Mouse (Mus musculus) neural tube, embryonic 14.5 days (tissue): Measurements from ENCODE around the gene Esam. TPM values are rescaled to one million over a fixed set of nuclear protein-coding genes. Genes with fewer than 3 reads are reported as not detected.
A peak's percentile ranks its signal among the peaks of the same experiment; 100 is the strongest.

ENCODE experiments used
- ATAC-seq: fragments of 200-750 bp; cut with Nextera tagmentation; 2 replicates; pipeline ENCODE4 v1.8.0; 2017; ENCODE audit warnings: low read depth, mild to moderate bottlenecking, moderate TSS enrichment, moderate library complexity
- H3K27ac ChIP-seq: fragments of 300-500 bp; sonication (generic); 2 replicates; pipeline ENCODE4 v1.5.1; 2014; ENCODE audit warnings: low read depth, mild to moderate bottlenecking, control low read depth, low read length, moderate library complexity, mixed read lengths
- H3K27me3 ChIP-seq: fragments of 300-500 bp; sonication (generic); 2 replicates; pipeline ENCODE4 v1.6.1; 2014; ENCODE audit warnings: low read length; ENCODE audit not compliant: control insufficient read depth, insufficient read depth
- H3K36me3 ChIP-seq: fragments of 300-500 bp; sonication (generic); 2 replicates; pipeline ENCODE4 v1.6.1; 2014; ENCODE audit warnings: low read length, mixed read lengths; ENCODE audit not compliant: control insufficient read depth, insufficient read depth
- H3K4me1 ChIP-seq: fragments of 300-500 bp; sonication (generic); 2 replicates; pipeline ENCODE4 v1.6.1; 2014; ENCODE audit warnings: low read length; ENCODE audit not compliant: control insufficient read depth, insufficient read depth
- H3K4me2 ChIP-seq: fragments of 300-500 bp; sonication (generic); 2 replicates; pipeline ENCODE4 v1.6.1; 2014; ENCODE audit warnings: mild to moderate bottlenecking, low read depth, low read length, control low read depth
- H3K4me3 ChIP-seq: fragments of 300-500 bp; sonication (generic); 2 replicates; pipeline ENCODE4 v1.5.1; 2014; ENCODE audit warnings: low read depth, low read length, control low read depth, mixed read lengths
- H3K9ac ChIP-seq: fragments of 300-500 bp; sonication (generic); replicated peaks from 2 replicates; pipeline ENCODE4 v1.6.1; 2014; ENCODE audit warnings: low read depth, mild to moderate bottlenecking, control low read depth, low read length, mixed read lengths
- H3K9me3 ChIP-seq: fragments of 300-500 bp; sonication (generic); 2 replicates; pipeline ENCODE4 v1.6.1; 2016; ENCODE audit warnings: low read length; ENCODE audit not compliant: control insufficient read depth
- WGBS: fragments of 180-500 bp; shearing (Covaris S2); extraction: QIAGEN DNeasy Blood & Tissue Kit; methylation state at CpG from one replicate; pipeline ENCODE4 v1.1.7; 2014; 5-methylcytosine and 5-hydroxymethylcytosine counted together
- polyA plus RNA-seq: library from polyadenylated mRNA; unstranded; fragments of >200 nt; fragmentation: Nextera tagmentation; extraction: Ambion mirVana; gene quantifications from 2 replicates; pipeline ENCODE4 v1.2.1, GENCODE M21; 2014

The Esam gene
- polyA plus RNA-seq, 1 experiment from 2014 or later = 24.0 TPM

DNA sequence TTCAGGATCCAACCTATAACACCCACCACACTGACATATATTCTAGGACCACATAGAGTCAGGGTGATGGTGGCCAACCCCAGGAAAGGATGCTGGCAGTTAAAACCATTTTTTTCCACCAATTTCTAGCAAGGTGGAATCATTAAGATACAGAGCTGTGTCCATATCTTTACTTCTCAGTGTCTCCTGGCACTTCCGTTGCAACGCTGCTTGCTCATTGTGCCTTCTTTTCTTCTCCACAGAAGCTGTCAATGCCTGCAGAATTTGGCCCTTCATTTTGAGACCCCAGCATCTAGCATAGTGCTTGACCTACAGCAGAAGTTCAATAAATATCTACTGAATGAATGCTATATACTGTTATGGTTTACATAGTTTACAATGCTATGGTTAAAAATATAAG, 39.1 kb downstream of the Esam start:
- Histone ChIP-seq H3K27ac (no peak overlapping the region), H3K4me2 (no peak overlapping the region), H3K4me1 (peaks cover 7% of the 10 kb centered on the region; the same call in 1 of the 2 replicates), H3K4me3 (no peak overlapping the region), H3K9ac (no peak overlapping the region), H3K27me3 (no peaks in the 10 kb centered on the region), H3K36me3 (no peaks in the 10 kb centered on the region), H3K9me3 (no peaks in the 10 kb centered on the region)
- WGBS = 94% methylated on average over 2 of the region's 2 CpGs
- no peak for ATAC-seq

- Histone ChIP-seq H3K27ac (no peak overlapping the region), H3K4me2 (no peak overlapping the region), H3K9me3 (no peaks in the 10 kb centered on the region), H3K27me3 (no peaks in the 10 kb centered on the region), H3K9ac (no peak overlapping the region), H3K4me3 (no peak overlapping the region), H3K4me1 (peaks cover 7% of the 10 kb centered on the region; the same call in 1 of the 2 replicates), H3K36me3 (no peaks in the 10 kb centered on the region)
- WGBS = 26% methylated on average over 5 of the region's 5 CpGs
- peak; percentile 56; the same call in 1 of the 2 replicates for ATAC-seq
These were observed 39.6 kb downstream of the Esam start for GRCm38 (mm10) chr9:37567454-37567853.

DNA sequence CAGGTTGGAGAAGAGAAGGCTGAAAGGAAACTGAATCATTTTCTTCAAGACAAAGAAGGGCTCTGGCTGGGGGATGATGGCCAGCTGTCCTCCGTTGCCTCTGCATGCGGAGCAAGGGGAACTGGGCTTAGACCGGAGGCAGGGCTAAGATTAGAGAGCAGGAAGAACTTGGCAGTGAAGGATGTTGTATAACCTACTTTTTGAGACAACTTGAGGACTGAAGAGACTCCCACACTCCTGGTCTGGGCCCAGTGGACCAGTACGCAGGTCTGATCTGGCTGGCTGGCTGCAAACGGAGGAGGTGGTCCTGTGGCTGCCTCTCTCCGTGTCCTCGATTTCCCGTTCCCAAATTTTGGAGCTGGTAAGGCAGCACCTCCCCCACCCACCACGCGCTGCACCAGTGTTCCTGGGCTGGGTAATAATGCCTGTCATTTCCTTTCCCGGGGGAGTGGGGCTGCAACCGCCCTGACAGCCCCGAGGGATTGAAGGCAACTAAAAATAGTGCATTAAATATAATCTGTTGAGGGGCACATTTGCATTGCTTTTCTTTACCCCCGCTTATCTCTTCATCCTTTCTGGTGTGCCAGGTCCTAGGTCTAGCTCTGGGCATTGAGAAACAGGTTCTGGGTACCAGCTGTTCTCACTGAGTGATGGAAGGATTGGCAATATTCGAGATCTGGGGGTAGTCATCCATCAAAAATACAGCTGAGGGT, 40.2 kb downstream of the Esam start:
- Histone ChIP-seq H3K4me2 (no peak overlapping the region), H3K9ac (0 out of 2 replicates have a peak overlapping the region, but pooled peaks have one; percentile 11), H3K36me3 (no peaks in the 10 kb centered on the region), H3K27ac (no peak overlapping the region), H3K4me1 (peaks cover 7% of the 10 kb centered on the region; the same call in 1 of the 2 replicates), H3K9me3 (no peaks in the 10 kb centered on the region), H3K4me3 (no peak overlapping the region), H3K27me3 (no peaks in the 10 kb centered on the region)
- 0 out of 2 replicates have a peak, but pooled peaks have one; percentile 18 for ATAC-seq
- 25% methylated on average over 15 of the region's 15 CpGs for WGBS

DNA sequence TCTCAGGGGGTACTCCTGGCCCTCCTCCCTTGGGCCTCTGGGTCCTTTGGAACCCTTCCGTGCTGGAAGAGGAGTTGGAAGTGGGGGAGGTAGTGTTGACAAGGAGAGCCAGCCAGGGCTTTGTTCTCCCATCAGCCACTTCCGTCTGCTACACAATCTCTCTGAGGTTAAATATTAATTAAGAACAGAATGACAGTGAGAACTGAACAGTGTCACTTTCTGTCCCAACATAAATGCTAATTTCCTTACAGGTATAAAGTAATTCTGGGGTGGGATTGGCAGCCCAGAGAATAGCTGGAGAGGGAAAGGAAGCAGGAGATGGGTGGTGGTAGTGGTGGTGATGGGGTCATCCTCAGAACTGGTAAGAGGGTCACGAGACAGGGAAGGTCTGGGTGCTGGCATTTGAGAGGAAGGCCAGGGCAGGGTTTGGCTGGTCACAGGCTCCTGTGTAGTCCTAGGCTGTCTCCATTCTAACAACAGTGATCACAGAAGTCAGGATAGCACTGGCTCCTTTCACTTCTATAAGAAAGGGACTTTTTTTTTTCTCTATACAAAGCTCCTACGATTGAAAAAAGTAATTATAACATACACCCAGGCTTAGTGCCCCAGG, 40.8 kb downstream of the Esam start:
- Histone ChIP-seq H3K9me3 (no peaks in the 10 kb centered on the region), H3K4me1 (peaks cover 7% of the 10 kb centered on the region; the same call in 1 of the 2 replicates), H3K9ac (0 out of 2 replicates have a peak overlapping the region, but pooled peaks have one; percentile 11), H3K4me3 (no peak overlapping the region), H3K4me2 (no peak overlapping the region), H3K27ac (no peak overlapping the region), H3K27me3 (no peaks in the 10 kb centered on the region), H3K36me3 (no peaks in the 10 kb centered on the region)
- WGBS = 30% methylated on average over 4 of the region's 4 CpGs
- ATAC-seq = peak; percentile 52; the same call in 1 of the 2 replicates

- Histone ChIP-seq H3K36me3 (no peaks in the 10 kb centered on the region), H3K4me3 (no peak overlapping the region), H3K4me1 (peaks cover 7% of the 10 kb centered on the region; the same call in 1 of the 2 replicates), H3K4me2 (no peak overlapping the region), H3K9me3 (no peaks in the 10 kb centered on the region), H3K27me3 (no peaks in the 10 kb centered on the region), H3K27ac (no peak overlapping the region), H3K9ac (no peak overlapping the region)
- 78% methylated on average over 2 of the region's 2 CpGs for WGBS
- ATAC-seq = no peak
These were observed 41.5 kb downstream of the Esam start for GRCm38 (mm10) chr9:37569231-37569835.

DNA sequence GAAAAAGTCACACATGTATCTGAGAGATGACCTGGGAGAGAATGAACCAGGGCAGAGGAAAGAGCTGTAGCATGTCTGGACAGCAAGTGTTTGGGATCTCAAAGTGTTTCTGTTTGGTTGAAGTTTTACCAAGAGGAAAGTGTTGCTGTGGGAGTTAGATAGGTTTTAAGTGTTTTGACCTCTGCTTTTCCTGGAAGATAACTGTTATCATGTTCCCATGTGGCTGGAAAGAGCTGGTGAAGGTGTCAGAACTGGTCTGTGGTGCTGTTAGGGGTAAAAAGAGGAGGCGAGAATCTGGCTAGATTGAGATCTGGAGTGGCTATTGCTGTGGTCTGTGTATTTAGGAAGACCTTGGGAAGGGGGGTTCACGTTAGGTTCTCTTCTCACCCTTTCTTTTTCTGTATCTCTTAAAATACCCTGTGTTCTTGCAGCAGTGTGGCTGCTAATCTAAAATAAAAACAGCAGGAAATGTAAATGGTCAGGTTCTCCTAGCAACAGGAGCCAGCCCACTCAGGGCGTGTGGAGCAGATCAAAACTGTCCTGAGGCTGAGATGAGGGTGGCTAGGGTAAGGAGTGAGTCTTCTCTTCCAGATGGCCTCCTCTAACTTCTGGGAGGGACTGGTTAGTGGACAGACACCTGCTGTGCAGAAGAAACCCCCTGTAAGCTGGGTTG, 44.5 kb downstream of the Esam start:
- peaks cover 18% of the 10 kb centered on the region; the same call in 1 of the 2 replicates for H3K4me1 ChIP-seq
- no peak overlapping the region for H3K9ac ChIP-seq
- H3K9me3 ChIP-seq = no peaks in the 10 kb centered on the region
- no peak overlapping the region for H3K4me2 ChIP-seq
- no peak overlapping the region for H3K4me3 ChIP-seq
- no peak for ATAC-seq
- no peaks in the 10 kb centered on the region for H3K27me3 ChIP-seq
- no peaks in the 10 kb centered on the region for H3K36me3 ChIP-seq
- WGBS = 64% methylated on average over 3 of the region's 3 CpGs
- H3K27ac ChIP-seq = no peak overlapping the region

DNA sequence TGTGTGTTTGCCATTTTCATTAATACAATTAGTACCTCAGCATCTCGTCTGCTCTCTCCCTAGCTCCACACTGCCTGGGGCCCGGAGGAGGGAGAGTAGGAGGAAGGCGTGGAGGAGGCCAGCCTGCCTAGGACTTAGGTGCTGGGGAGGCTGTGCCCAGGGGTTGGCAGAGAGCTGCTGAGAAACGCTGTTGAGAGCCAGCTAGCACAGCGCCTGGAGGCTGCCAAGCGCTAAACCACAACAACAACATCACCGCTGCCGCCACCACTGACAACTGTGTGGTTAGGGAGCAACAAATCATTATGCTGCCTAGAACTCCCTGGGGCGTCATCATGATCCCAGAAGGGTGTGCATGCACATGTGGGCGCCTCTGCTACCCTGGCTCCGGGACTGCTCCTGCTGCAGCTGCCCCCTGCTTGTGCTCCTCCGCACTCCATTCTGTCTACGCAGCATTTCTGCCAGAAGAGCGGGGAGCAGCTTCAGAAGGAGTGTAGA, 48.6 kb downstream of the Esam start:
- H3K9ac ChIP-seq = peak overlapping the region; percentile 29; the same call in 1 of the 2 replicates
- H3K4me2 ChIP-seq = peak overlapping the region; percentile 44
- peak overlapping the region; percentile 9; the same call in 1 of the 2 replicates for H3K4me3 ChIP-seq
- H3K27me3 ChIP-seq = no peaks in the 10 kb centered on the region
- WGBS = 12% methylated on average over 14 of the region's 14 CpGs
- peak; percentile 92 for ATAC-seq
- H3K9me3 ChIP-seq = no peaks in the 10 kb centered on the region
- H3K27ac ChIP-seq = peak overlapping the region; percentile 71
- 0 out of 2 replicates have a peak, but pooled peaks cover 11% of the 10 kb centered on the region for H3K4me1 ChIP-seq
- no peaks in the 10 kb centered on the region for H3K36me3 ChIP-seq

DNA sequence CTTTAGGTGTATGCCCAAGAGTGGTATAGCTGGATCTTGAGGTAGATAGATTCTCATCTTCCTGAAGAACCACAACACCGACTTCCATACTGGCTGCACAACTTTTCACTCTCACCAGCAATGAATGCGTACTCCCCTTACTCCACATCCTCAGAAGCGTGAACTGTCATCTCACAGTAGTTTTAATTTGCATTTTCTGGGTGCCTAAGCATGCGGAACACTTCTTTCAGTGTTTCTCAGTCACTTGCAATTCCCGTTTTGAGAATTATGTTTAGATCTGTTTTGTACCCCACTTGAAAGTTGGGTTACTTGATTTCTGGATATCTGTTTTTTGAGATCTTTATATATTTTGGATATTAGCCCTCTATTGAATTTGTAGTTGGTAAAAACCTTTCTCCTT, 55.7 kb downstream of the Esam start:
- H3K9me3 ChIP-seq = no peaks in the 10 kb centered on the region
- H3K4me2 ChIP-seq = no peak overlapping the region
- no peaks in the 10 kb centered on the region for H3K27me3 ChIP-seq
- no peak overlapping the region for H3K4me3 ChIP-seq
- H3K27ac ChIP-seq = no peak overlapping the region
- no peak overlapping the region for H3K9ac ChIP-seq
- no peaks in the 10 kb centered on the region for H3K36me3 ChIP-seq
- H3K4me1 ChIP-seq = no peaks in the 10 kb centered on the region
- ATAC-seq = no peak
- 85% methylated on average over 5 of the region's 5 CpGs for WGBS
